Mouse (Mus musculus) testis, adult 2 months (tissue): Measurements from ENCODE around the gene Ap3d1.

Experiments used
- CTCF ChIP-seq: fragments of 200-500 bp; IDR thresholded peaks from 2 replicates; pipeline ENCODE4 v1.5.1; 2012; ENCODE audit warnings: low read depth, mild to moderate bottlenecking, inconsistent platforms, low read length, moderate library complexity; ENCODE audit not compliant: control insufficient read depth, insufficient read depth, insufficient replicate concordance
- POLR2A ChIP-seq: fragments of 200-500 bp; IDR thresholded peaks from 2 replicates; pipeline ENCODE4 v1.6.1; 2012; ENCODE audit warnings: low read depth, mild to moderate bottlenecking, inconsistent platforms, low read length, moderate library complexity; ENCODE audit not compliant: control insufficient read depth

- no peak for TF ChIP-seq POLR2A
- no peak for TF ChIP-seq CTCF
Observed at GRCm38 (mm10) chr10:80658841-80659202, 83.2 kb downstream of the Ap3d1 start.
